Mouse (Mus musculus) left cerebral cortex, postnatal 4 days (tissue): ENCODE data around the gene Gm10409. TPM values are rescaled to one million over a fixed set of nuclear protein-coding genes. Genes with fewer than 3 reads are reported as not detected.
"Not testable (repeated sequence)": the region's sequence is repeated elsewhere in the genome, so short reads cannot be mapped to it uniquely, and the experiment has no call there.

Experiments
- DNase-seq: peaks from one replicate; pipeline ENCODE4 v3.0.0-alpha.2; 2022
- intact Hi-C: fragments of 180-260 bp; cut with DNase I; formaldehyde crosslinking; loops from one replicate; pipeline ENCODE4 v1.15.1; 2025
- total RNA-seq, 2 experiments: library from RNA; stranded (reverse); gene quantifications; 2 replicates each; pipeline ENCODE4 v1.2.3; 2021

Gm10409 gene
- total RNA-seq = 10 to 100 TPM; 18.6 to 18.8 TPM

GRCm38 (mm10) chr14:3412314-3412713 lies at the start of gene Gm10409:
Gene Gm10409, plus strand, starts transcription at chr14:3412614.
- intact Hi-C loops, DNase-seq: not testable (repeated sequence)

GRCm38 (mm10) chr14:3394793-3395192 lies 17.6 kb upstream of the Gm10409 start, which contains the start of gene Gm10413:
Gene Gm10413, plus strand, starts transcription at chr14:3395093.
- intact Hi-C loops, DNase-seq: not testable (repeated sequence)

DNA sequence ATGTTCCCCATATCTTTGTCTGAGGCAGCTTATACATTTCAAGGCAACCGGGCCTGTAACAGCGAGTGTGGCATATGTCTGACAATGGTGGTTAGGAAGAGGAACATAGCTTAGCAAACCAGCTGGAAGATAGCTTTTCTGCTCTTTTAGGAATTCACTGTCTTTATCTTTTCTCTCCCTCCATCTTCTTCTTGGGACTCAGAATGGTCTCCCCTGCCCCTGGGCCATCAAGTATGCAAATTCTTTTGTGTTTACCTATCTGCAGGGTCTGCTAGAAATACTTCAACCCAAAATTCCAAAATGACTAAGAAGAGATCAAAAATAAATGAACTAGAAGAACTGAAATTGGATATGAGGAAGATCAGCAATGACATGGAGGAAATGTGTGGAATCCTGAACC lies 15.4 kb downstream of the Gm10409 start, which contains the start of gene Gm3005:
Gene Gm3005 (plus strand): TSS at position 301 of the 400 bp plus-strand sequence.
- DNase-seq, intact Hi-C loops: not testable (repeated sequence)

- DNase-seq, intact Hi-C loops: not testable (repeated sequence)
Observed at GRCm38 (mm10) chr14:3449079-3449478, 36.7 kb downstream of the Gm10409 start, which contains the start of gene Gm10408. Gene Gm10408, plus strand, starts transcription at chr14:3449379.

Other genes starting within 250 kb of the Gm10409 start
- under 1 TPM in 1 of 2 experiments, not detected in 1; 0.74 TPM for gene Gm5795, start 224.4 kb upstream of the Gm10409 start, total RNA-seq
- 10 to 100 TPM; 10.3 to 13.5 TPM for gene D830030K20Rik, start 204.1 kb upstream of the Gm10409 start, total RNA-seq
- gene Gm2956, start 80.0 kb upstream of the Gm10409 start, total RNA-seq = 1 to 10 TPM; 1.7 to 1.8 TPM
- gene Gm10413, start 17.5 kb upstream of the Gm10409 start, total RNA-seq = not detected
- 10 to 100 TPM in 1 of 2 experiments, 1 to 10 TPM in 1; 8.2 to 13.0 TPM for gene Gm3005, start 15.5 kb downstream of the Gm10409 start, total RNA-seq
- gene Gm10408, start 36.8 kb downstream of the Gm10409 start, total RNA-seq = not detected
- not detected for gene Gm3012, start 221.9 kb downstream of the Gm10409 start, total RNA-seq
- gene Gm3020, start 239.4 kb downstream of the Gm10409 start, total RNA-seq = 10 to 100 TPM; 18.6 to 18.8 TPM